Comparison of ENCODE assay signal across 10 mouse cellular contexts in the genomic region with DNA sequence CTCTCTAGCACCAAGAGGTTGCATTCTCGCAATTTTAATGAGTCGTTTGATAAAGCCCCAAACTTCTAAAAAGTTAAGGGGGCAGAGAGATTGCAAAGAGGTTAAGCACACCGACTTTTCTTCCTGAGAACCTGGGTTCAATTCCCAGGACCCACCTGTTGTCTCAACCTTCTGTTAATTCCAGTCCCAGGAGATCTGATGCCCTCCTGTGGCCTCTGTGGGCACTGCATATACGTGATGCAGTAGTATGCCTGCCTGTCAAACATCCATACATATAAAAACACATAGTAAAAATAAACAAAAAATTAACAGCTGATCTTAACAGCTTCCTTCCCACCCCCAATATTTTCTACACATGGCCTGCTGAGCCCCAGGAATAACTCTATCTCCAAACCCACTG.
DNase-seq lines count a peak whose midpoint lies in the region; ATAC-seq and TF ChIP-seq lines count a peak whose summit lies in the region.
"Had no signal": no experiment of that assay in that cellular context is flagged by ENCODE, and none has a peak within 500 bp of the region (broad histone marks: within the 10 kb centered on the region; RNA-seq: fewer than 3 reads in every experiment).

No protein-coding gene starts in this region.

- 73% methylated on average over 4 of the region's 4 CpGs for WGBS in liver, embryonic 11.5 days
- 81% methylated on average over 4 of the region's 4 CpGs for WGBS in bone marrow, adult 2 months
- 75% methylated on average over 4 of the region's 4 CpGs for WGBS in intestine, embryonic 15.5 days

- no peaks in the 10 kb centered on the region for H3K27me3 ChIP-seq in liver, embryonic 11.5 days (replicated peaks; ENCODE audit: control insufficient read depth, insufficient read depth, low read length)
- no peaks in the 10 kb centered on the region for H3K27me3 ChIP-seq in splenic B cell, adult 2 months (ENCODE audit: control insufficient read depth, insufficient read depth, low read length, poor library complexity, severe bottlenecking)
- no peaks in the 10 kb centered on the region for H3K27me3 ChIP-seq in intestine, embryonic 15.5 days (replicated peaks)
- H3K27me3 ChIP-seq: heart, embryonic 13.5 days had no signal

- H3K4me1 ChIP-seq in liver, embryonic 11.5 days (replicated peaks; ENCODE audit: control insufficient read depth, insufficient read depth, low read length): no peaks in the 10 kb centered on the region
- H3K4me1 ChIP-seq in bone marrow, adult 2 months (ENCODE audit: control insufficient read depth, insufficient read depth, low read length): no peaks in the 10 kb centered on the region
- 0 out of 2 replicates have a peak, but pooled peaks cover 4% of the 10 kb centered on the region for H3K4me1 ChIP-seq in intestine, embryonic 15.5 days (replicated peaks)

- DNase-seq in adrenal gland, adult (ENCODE audit: inconsistent age in 2 of 2, low spot score in 1 of 2): peak; percentile 16 to 69
- no peak for DNase-seq in adrenal gland, adult 8-10 months
- peak; percentile 35 for DNase-seq in liver
- DNase-seq in liver, embryonic 11.5 days (ENCODE audit: low spot score): no peak
- DNase-seq in kidney, postnatal 14 days: peak; percentile 37
- peak; percentile 42 for DNase-seq in splenic B cell, adult 2 months (ENCODE audit: low read depth, low spot score)

- H3K4me3 ChIP-seq in liver, embryonic 11.5 days (ENCODE audit: low read depth, low read length): no peak overlapping the region
- H3K4me3 ChIP-seq in bone marrow, adult 2 months (replicated peaks; ENCODE audit: control insufficient read depth, low read depth, low read length): no peak overlapping the region
- H3K4me3 ChIP-seq in intestine, embryonic 15.5 days (replicated peaks): no peak overlapping the region
- H3K4me3 ChIP-seq: heart, embryonic 13.5 days had no signal

- H3K9me3 ChIP-seq in liver, embryonic 11.5 days (ENCODE audit: control insufficient read depth, low read length): no peaks in the 10 kb centered on the region
- H3K9me3 ChIP-seq in intestine, embryonic 15.5 days: no peaks in the 10 kb centered on the region
- H3K9me3 ChIP-seq: heart, embryonic 13.5 days had no signal

- H3K36me3 ChIP-seq in liver, embryonic 11.5 days (ENCODE audit: control insufficient read depth, insufficient read depth, low read length): no peaks in the 10 kb centered on the region
- no peaks in the 10 kb centered on the region for H3K36me3 ChIP-seq in splenic B cell, adult 2 months (ENCODE audit: control insufficient read depth, insufficient read depth, low read length, poor library complexity, severe bottlenecking)
- no peaks in the 10 kb centered on the region for H3K36me3 ChIP-seq in intestine, embryonic 15.5 days

- TF ChIP-seq CTCF in bone marrow, adult 2 months (IDR thresholded peaks at IDR 0.05; ENCODE audit: control insufficient read depth, insufficient read depth, low read length): peak; percentile 62

- ATAC-seq in liver, embryonic 11.5 days (replicated peaks; ENCODE audit: low FRiP score): no peak
- ATAC-seq in intestine, embryonic 15.5 days: no peak

- TF ChIP-seq POLR2A in bone marrow, adult 2 months (IDR thresholded peaks at IDR 0.05; ENCODE audit: borderline replicate concordance, control insufficient read depth, low read depth, low read length): no peak

- H3K9ac ChIP-seq in liver, embryonic 11.5 days (ENCODE audit: low read depth, low read length): no peak overlapping the region
- H3K9ac ChIP-seq in intestine, embryonic 15.5 days: no peak overlapping the region
- H3K9ac ChIP-seq: heart, embryonic 13.5 days had no signal

- no peak overlapping the region for H3K27ac ChIP-seq in liver, embryonic 11.5 days (ENCODE audit: low read depth, low read length)
- H3K27ac ChIP-seq in bone marrow, adult 2 months (ENCODE audit: control insufficient read depth, insufficient read depth, low read depth, low read length, poor library complexity): no peak overlapping the region
- H3K27ac ChIP-seq in intestine, embryonic 15.5 days: no peak overlapping the region
- H3K27ac ChIP-seq: heart, embryonic 13.5 days; macrophage had no signal

- no peak overlapping the region for H3K4me2 ChIP-seq in liver, embryonic 11.5 days
- no peak overlapping the region for H3K4me2 ChIP-seq in intestine, embryonic 15.5 days (replicated peaks)
- H3K4me2 ChIP-seq: heart, embryonic 13.5 days had no signal

Comparison
In these comparisons a context has a peak if more than half of its experiments do, and no peak if none do; other contexts are left out.
1. DNase-seq: peak in adrenal gland, adult (2 of 2), liver (single experiment), kidney, postnatal 14 days (single experiment) and splenic B cell, adult 2 months (single experiment); none in adrenal gland, adult 8-10 months (single experiment) and liver, embryonic 11.5 days (single experiment).